Mouse (Mus musculus) stomach, embryonic 16.5 days (tissue): ENCODE results near the gene Tcta. TPM values are rescaled to one million over a fixed set of nuclear protein-coding genes. Genes with fewer than 3 reads are reported as not detected.
"Not testable (repeated sequence)": the region's sequence is repeated elsewhere in the genome, so short reads cannot be mapped to it uniquely, and the experiment has no call there.

Experiments
- ATAC-seq: fragments of 200-750 bp; cut with Nextera tagmentation; 2 replicates; pipeline ENCODE4 v1.8.0; 2017; ENCODE audit warnings: moderate number of reproducible peaks, moderate TSS enrichment; ENCODE audit not compliant: insufficient read depth, low FRiP score
- H3K27ac ChIP-seq: fragments of 300-500 bp; sonication (generic); 2 replicates; pipeline ENCODE4 v1.5.1; 2014; ENCODE audit warnings: low read length
- H3K27me3 ChIP-seq: fragments of 300-500 bp; sonication (generic); 2 replicates; pipeline ENCODE4 v1.6.1; 2014; ENCODE audit warnings: low read length, control low read depth, mixed read lengths; ENCODE audit not compliant: control insufficient read depth, insufficient read depth
- H3K36me3 ChIP-seq: fragments of 300-500 bp; sonication (generic); 2 replicates; pipeline ENCODE4 v1.6.1; 2014; ENCODE audit warnings: low read length; ENCODE audit not compliant: control insufficient read depth, insufficient read depth
- H3K4me1 ChIP-seq: fragments of 300-500 bp; sonication (generic); 2 replicates; pipeline ENCODE4 v1.6.1; 2014; ENCODE audit warnings: low read length, control low read depth, mixed read lengths; ENCODE audit not compliant: control insufficient read depth, insufficient read depth
- H3K4me2 ChIP-seq: fragments of 300-500 bp; sonication (generic); 2 replicates; pipeline ENCODE4 v1.6.1; 2014; ENCODE audit warnings: low read depth, low read length, mixed read lengths
- H3K4me3 ChIP-seq: fragments of 300-500 bp; sonication (generic); replicated peaks from 2 replicates; pipeline ENCODE4 v1.5.1; 2014; ENCODE audit warnings: mild to moderate bottlenecking, low read length
- H3K9ac ChIP-seq: fragments of 300-500 bp; sonication (generic); 2 replicates; pipeline ENCODE4 v1.6.1; 2014; ENCODE audit warnings: low read length
- H3K9me3 ChIP-seq: fragments of 300-500 bp; sonication (generic); replicated peaks from 2 replicates; pipeline ENCODE4 v1.6.1; 2016; ENCODE audit warnings: low read length, control low read depth; ENCODE audit not compliant: control insufficient read depth
- WGBS: fragments of 180-500 bp; shearing (Covaris S2); extraction: QIAGEN DNeasy Blood & Tissue Kit; methylation state at CpG from one replicate; pipeline ENCODE4 v1.1.7; 2014; 5-methylcytosine and 5-hydroxymethylcytosine counted together
- polyA plus RNA-seq: library from polyadenylated mRNA; unstranded; fragments of >200 nt; fragmentation: Nextera tagmentation; extraction: Ambion mirVana; gene quantifications from 2 replicates; pipeline ENCODE4 v1.2.1, GENCODE M21; 2015

The Tcta gene
- polyA plus RNA-seq, 1 experiment from 2014 or later, result 46.9 TPM

- Histone ChIP-seq H3K4me1 (0 out of 2 replicates have a peak, but pooled peaks cover 5% of the 10 kb centered on the region), H3K27ac (peak overlapping the region; percentile 74), H3K27me3 (no peaks in the 10 kb centered on the region), H3K4me2 (no peak overlapping the region), H3K9me3 (no peaks in the 10 kb centered on the region), H3K4me3 (no peak overlapping the region), H3K36me3 (no peaks in the 10 kb centered on the region), H3K9ac (no peak overlapping the region)
- peak; percentile 70 for ATAC-seq
- WGBS, result 30% methylated on average over 8 of the region's 8 CpGs
These were observed 25.7 kb downstream of the Tcta start for GRCm38 (mm10) chr9:108280071-108280828.

DNA sequence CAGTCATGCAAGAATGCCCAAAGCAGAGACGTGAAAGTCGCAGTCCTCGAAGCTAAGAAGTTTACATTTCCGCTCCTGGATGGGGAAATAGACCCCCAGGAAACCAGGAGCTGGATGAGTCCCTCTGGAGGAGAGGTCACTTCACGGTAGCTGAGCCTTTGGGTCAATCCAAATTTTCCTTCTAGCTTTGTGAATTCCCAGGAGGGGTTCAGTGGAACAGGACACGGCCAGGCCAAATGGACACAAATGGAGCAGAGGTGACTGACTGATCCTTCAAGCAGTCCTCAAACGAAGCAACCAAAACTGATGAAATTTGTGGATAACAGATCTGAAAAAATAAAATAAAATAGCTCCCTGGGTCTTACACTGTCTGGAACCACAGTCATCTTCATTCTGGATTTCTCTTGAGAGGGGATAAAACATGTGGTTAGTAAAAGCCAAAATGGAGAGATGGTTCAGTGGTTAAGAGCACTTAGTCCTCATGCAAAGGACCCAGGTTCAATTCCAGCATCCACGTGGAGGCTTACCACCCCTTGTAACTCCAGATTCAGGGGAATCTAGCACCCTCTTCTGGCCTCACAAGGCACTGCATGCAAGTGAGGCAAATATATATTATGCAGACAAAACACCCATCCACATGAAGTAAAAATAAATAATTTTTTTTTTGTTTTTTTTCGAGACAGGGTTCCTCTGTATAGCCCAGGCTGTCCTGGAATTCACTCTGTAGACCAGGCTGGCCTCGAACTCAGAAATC, 27.1 kb downstream of the Tcta start:
- Histone ChIP-seq H3K9ac (no peak overlapping the region), H3K27ac (no peak overlapping the region), H3K27me3 (no peaks in the 10 kb centered on the region), H3K4me1 (0 out of 2 replicates have a peak, but pooled peaks cover 5% of the 10 kb centered on the region), H3K36me3 (no peaks in the 10 kb centered on the region), H3K4me3 (no peak overlapping the region), H3K4me2 (no peak overlapping the region), H3K9me3 (no peaks in the 10 kb centered on the region)
- ATAC-seq, result no peak
- 67% methylated on average over 10 of the region's 10 CpGs for WGBS

DNA sequence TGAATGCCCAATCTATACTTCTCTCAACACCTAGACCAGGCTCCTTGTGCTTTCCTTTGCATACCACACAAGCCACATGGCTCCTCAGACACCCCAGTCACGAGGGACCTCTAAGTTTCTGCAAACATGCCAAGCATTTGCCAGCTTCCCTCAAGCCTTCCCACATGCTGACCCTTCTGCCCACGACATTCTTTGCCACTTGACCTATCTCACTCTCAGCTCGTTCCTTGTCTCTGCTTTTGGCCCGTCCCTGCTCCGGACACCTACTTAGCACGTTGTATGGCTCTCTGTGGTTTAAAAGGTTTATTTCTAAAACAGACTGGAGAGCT, 30.7 kb downstream of the Tcta start:
- Histone ChIP-seq H3K27ac (no peak overlapping the region; the same call in 1 of the 2 replicates), H3K27me3 (no peaks in the 10 kb centered on the region), H3K4me1 (peaks cover 14% of the 10 kb centered on the region; the same call in 1 of the 2 replicates), H3K4me2 (no peak overlapping the region), H3K9me3 (no peaks in the 10 kb centered on the region), H3K36me3 (no peaks in the 10 kb centered on the region), H3K4me3 (no peak overlapping the region), H3K9ac (no peak overlapping the region)
- WGBS, result 45% methylated on average over 6 of the region's 6 CpGs
- no peak for ATAC-seq

DNA sequence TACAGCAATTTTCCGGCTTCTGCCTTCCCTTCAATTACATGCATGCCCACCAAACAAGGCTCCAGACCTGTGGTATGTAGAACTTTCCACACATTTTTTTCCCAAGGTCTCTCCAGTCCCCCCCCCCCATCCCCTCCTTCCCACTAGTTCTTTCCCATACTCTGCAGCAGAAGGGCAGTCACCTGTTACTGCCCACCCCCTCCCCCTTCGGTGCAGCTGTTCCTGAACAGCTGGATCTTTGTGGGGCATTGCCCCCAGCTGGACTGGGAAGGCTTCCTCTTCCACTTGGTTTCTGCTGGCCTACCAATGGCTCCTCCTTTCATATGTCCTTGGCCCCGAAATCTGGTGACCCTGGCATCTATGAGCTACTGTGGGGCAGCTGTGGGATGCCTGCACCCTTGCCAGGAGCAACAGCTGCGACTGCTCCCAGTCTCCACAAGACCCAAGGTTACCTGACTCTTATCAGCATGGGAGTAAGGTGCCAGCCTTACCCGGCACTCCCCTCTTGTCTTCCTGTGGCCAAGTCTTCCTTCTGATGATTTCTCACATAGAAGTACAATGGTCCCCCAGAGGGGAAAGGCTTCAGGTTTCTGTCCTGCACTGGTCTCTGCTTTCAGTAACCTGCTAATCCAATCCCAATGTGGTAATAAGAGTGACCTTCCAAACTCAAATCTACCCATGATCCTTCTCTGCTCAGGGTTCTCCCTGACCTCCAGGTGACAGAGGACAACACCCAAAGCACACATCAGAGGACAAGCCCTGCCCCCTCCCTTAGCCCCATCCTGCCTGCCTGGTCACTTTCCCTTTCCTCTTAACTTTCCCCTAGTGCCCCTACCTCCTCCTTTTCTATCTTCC, 31.3 kb downstream of the Tcta start:
- WGBS, result 68% methylated on average over 5 of the region's 5 CpGs
- Histone ChIP-seq H3K4me3 (no peak overlapping the region), H3K4me2 (no peak overlapping the region), H3K9me3 (no peaks in the 10 kb centered on the region), H3K27ac (no peak overlapping the region; the same call in 1 of the 2 replicates), H3K4me1 (peaks cover 11% of the 10 kb centered on the region; the same call in 1 of the 2 replicates), H3K36me3 (no peaks in the 10 kb centered on the region), H3K27me3 (no peaks in the 10 kb centered on the region), H3K9ac (no peak overlapping the region)
- ATAC-seq, result peak; percentile 65

DNA sequence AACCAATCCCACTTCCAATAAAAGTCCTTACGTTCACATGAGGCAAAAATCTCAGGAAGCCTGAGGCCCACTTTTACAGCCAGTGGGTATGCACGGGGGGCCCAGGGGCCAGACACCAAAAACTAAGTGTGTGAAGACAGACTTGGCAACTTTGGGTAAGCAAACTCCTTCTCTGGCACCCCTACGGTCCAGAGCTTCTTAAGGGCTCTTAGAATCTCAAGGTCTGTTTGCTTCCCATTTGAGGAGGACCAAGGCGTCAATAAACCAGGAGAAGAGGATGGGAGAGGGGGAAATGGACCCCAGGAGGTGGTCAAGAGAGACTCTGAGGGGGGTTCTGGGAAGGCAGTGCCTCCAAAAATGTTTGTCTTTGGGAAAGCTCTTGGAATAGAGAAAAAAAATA, 32.5 kb downstream of the Tcta start:
- WGBS, result 77% methylated on average over 4 of the region's 4 CpGs
- ATAC-seq, result no peak
- Histone ChIP-seq H3K36me3 (no peaks in the 10 kb centered on the region), H3K27ac (no peak overlapping the region), H3K4me3 (no peak overlapping the region), H3K9me3 (no peaks in the 10 kb centered on the region), H3K27me3 (no peaks in the 10 kb centered on the region), H3K4me1 (peaks cover 11% of the 10 kb centered on the region; the same call in 1 of the 2 replicates), H3K9ac (no peak overlapping the region), H3K4me2 (no peak overlapping the region)

GRCm38 (mm10) chr9:108272691-108273090, 33.3 kb downstream of the Tcta start:
- 0 out of 2 replicates have a peak, but pooled peaks have one; percentile 5 for ATAC-seq
- Histone ChIP-seq H3K4me1 (peaks cover 11% of the 10 kb centered on the region; the same call in 1 of the 2 replicates), H3K9ac (no peak overlapping the region), H3K4me2 (no peak overlapping the region), H3K4me3 (no peak overlapping the region), H3K9me3 (no peaks in the 10 kb centered on the region), H3K36me3 (no peaks in the 10 kb centered on the region), H3K27me3 (no peaks in the 10 kb centered on the region), H3K27ac (peak overlapping the region; percentile 3; the same call in 1 of the 2 replicates)
- 38% methylated on average over 5 of the region's 5 CpGs for WGBS

GRCm38 (mm10) chr9:108271941-108272340, 34.0 kb downstream of the Tcta start:
- H3K9me3 ChIP-seq, result no peaks in the 10 kb centered on the region
- no peak overlapping the region for H3K4me2 ChIP-seq
- peaks cover 11% of the 10 kb centered on the region; the same call in 1 of the 2 replicates for H3K4me1 ChIP-seq
- no peaks in the 10 kb centered on the region for H3K36me3 ChIP-seq
- WGBS, result 31% methylated on average over 2 of the region's 2 CpGs
- ATAC-seq, result 0 out of 2 replicates have a peak, but pooled peaks have one; percentile 5
- H3K4me3 ChIP-seq, result no peak overlapping the region
- no peak overlapping the region for H3K27ac ChIP-seq
- H3K27me3 ChIP-seq, result no peaks in the 10 kb centered on the region
- no peak overlapping the region for H3K9ac ChIP-seq

- not testable (repeated sequence) for H3K4me3 ChIP-seq, H3K4me2 ChIP-seq, H3K9ac ChIP-seq, H3K9me3 ChIP-seq, H3K36me3 ChIP-seq, H3K27me3 ChIP-seq, ATAC-seq
- WGBS, result 82% methylated on average over 6 of the region's 7 CpGs
- peaks cover 20% of the 10 kb centered on the region for H3K4me1 ChIP-seq
- peak overlapping the region; percentile 71 for H3K27ac ChIP-seq
These were observed 37.3 kb downstream of the Tcta start for GRCm38 (mm10) chr9:108268701-108269100.
